Mouse (Mus musculus): ENCODE data around the gene Pias3. TPM values are rescaled to one million over a fixed set of nuclear protein-coding genes. Genes with fewer than 3 reads are reported as not detected.

Gene Pias3
- polyA plus RNA-seq, 1 experiment from 2014 or later, result 58.3 TPM

DNA sequence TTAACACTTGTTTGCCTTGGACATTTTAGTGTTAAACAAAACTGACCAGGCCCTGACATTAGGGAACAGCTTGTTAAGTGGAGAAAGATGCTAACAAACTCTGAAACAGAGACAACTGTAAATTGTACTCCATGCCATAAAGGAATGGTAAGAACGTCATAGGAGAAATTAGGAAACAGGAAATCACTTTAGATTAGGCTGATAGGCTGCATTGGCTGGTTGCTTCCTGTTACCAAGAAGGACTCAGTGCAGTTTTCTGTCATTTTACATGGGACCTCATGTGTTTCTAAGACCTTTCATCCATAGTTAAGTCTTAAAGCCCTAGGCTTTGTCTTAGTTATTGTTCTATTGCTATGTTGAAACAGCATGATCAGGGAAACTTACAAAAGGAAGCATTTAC is 50.6 kb downstream of the Pias3 start:
- DNase-seq (ENCODE audit: low spot score), result no peak
- Histone ChIP-seq H3K9me3 (replicated peaks) (no peaks in the 10 kb centered on the region), H3K4me1 (no peaks in the 10 kb centered on the region), H3K27me3 (ENCODE audit: low read depth, poor library complexity, severe bottlenecking) (no peaks in the 10 kb centered on the region), H3K27ac (no peak overlapping the region), H3K36me3 (no peaks in the 10 kb centered on the region), H3K4me3 (no peak overlapping the region)
- WGBS, result 69% methylated on average over 1 of the region's 1 CpGs

Other genes with a start within 250 kb of the Pias3 start
- gene BC107364, start 244.1 kb upstream of the Pias3 start, polyA plus RNA-seq (2016; fragmentation: Nextera tagmentation; extraction: Ambion mirVana), result 0.14 TPM in 1 of 2 replicates, not detected in the other
- gene Hfe2, start 171.2 kb upstream of the Pias3 start, polyA plus RNA-seq (2016; fragmentation: Nextera tagmentation; extraction: Ambion mirVana), result 0.58 and 0.84 TPM in 2 replicates
- 28.5 and 43.4 TPM in 2 replicates for gene Txnip, start 138.4 kb upstream of the Pias3 start, polyA plus RNA-seq (2016; fragmentation: Nextera tagmentation; extraction: Ambion mirVana)
- gene Gm16253, start 119.4 kb upstream of the Pias3 start, polyA plus RNA-seq (2016; fragmentation: Nextera tagmentation; extraction: Ambion mirVana), result 0.60 and 2.0 TPM in 2 replicates
- 27.2 and 42.1 TPM in 2 replicates for gene Polr3gl, start 102.2 kb upstream of the Pias3 start, polyA plus RNA-seq (2016; fragmentation: Nextera tagmentation; extraction: Ambion mirVana)
- 0.73 and 0.96 TPM in 2 replicates for gene Ankrd34a, start 99.7 kb upstream of the Pias3 start, polyA plus RNA-seq (2016; fragmentation: Nextera tagmentation; extraction: Ambion mirVana)
- 3.6 and 4.5 TPM in 2 replicates for gene Lix1l, start 95.2 kb upstream of the Pias3 start, polyA plus RNA-seq (2016; fragmentation: Nextera tagmentation; extraction: Ambion mirVana)
- 224 and 228 TPM in 2 replicates for gene Rbm8a, start 66.5 kb upstream of the Pias3 start, polyA plus RNA-seq (2016; fragmentation: Nextera tagmentation; extraction: Ambion mirVana)
- 40.9 and 44.6 TPM in 2 replicates for gene Pex11b, start 61.0 kb upstream of the Pias3 start, polyA plus RNA-seq (2016; fragmentation: Nextera tagmentation; extraction: Ambion mirVana)
- 0.08 and 0.14 TPM in 2 replicates for gene Gm42957, start 60.9 kb upstream of the Pias3 start, polyA plus RNA-seq (2016; fragmentation: Nextera tagmentation; extraction: Ambion mirVana)
- gene Itga10, start 50.8 kb upstream of the Pias3 start, polyA plus RNA-seq (2016; fragmentation: Nextera tagmentation; extraction: Ambion mirVana), result 0.58 and 0.80 TPM in 2 replicates
- gene Ankrd35, start 26.3 kb upstream of the Pias3 start, polyA plus RNA-seq (2016; fragmentation: Nextera tagmentation; extraction: Ambion mirVana), result 0.09 and 0.10 TPM in 2 replicates
- 9.1 and 9.6 TPM in 2 replicates for gene Nudt17, start 12.2 kb downstream of the Pias3 start, polyA plus RNA-seq (2016; fragmentation: Nextera tagmentation; extraction: Ambion mirVana)
- gene Polr3c, start 31.2 kb downstream of the Pias3 start, polyA plus RNA-seq (2016; fragmentation: Nextera tagmentation; extraction: Ambion mirVana), result 50.2 and 51.4 TPM in 2 replicates
- 64.3 and 69.8 TPM in 2 replicates for gene Rnf115, start 31.3 kb downstream of the Pias3 start, polyA plus RNA-seq (2016; fragmentation: Nextera tagmentation; extraction: Ambion mirVana)
- gene Pdzk1, start 132.9 kb downstream of the Pias3 start, polyA plus RNA-seq (2016; fragmentation: Nextera tagmentation; extraction: Ambion mirVana), result not detected in 2 replicates
- 0.13 TPM in 1 of 2 replicates, not detected in the other for gene Cd160, start 133.0 kb downstream of the Pias3 start, polyA plus RNA-seq (2016; fragmentation: Nextera tagmentation; extraction: Ambion mirVana)
- gene Gja5, start 208.3 kb downstream of the Pias3 start, polyA plus RNA-seq (2016; fragmentation: Nextera tagmentation; extraction: Ambion mirVana), result 11.3 and 14.0 TPM in 2 replicates
- 35.9 and 36.5 TPM in 2 replicates for gene Gpr89, start 209.0 kb downstream of the Pias3 start, polyA plus RNA-seq (2016; fragmentation: Nextera tagmentation; extraction: Ambion mirVana)
- 0.03 TPM in 1 of 2 replicates, not detected in the other for gene Gja8, start 229.6 kb downstream of the Pias3 start, polyA plus RNA-seq (2016; fragmentation: Nextera tagmentation; extraction: Ambion mirVana)